Mouse (Mus musculus) stomach, embryonic 15.5 days (tissue): ENCODE data around the gene Rnf20. TPM values are rescaled to one million over a fixed set of nuclear protein-coding genes. Genes with fewer than 3 reads are reported as not detected.
A peak's percentile ranks its signal among the peaks of the same experiment; 100 is the strongest.

Experiments
- ATAC-seq: fragments of 200-750 bp; cut with Nextera tagmentation; 2 replicates; pipeline ENCODE4 v1.8.0; 2017; ENCODE audit warnings: low read depth, moderate number of reproducible peaks, moderate TSS enrichment; ENCODE audit not compliant: insufficient read depth, low FRiP score
- H3K27ac ChIP-seq: fragments of 300-500 bp; sonication (generic); 2 replicates; pipeline ENCODE4 v1.5.1; 2015; ENCODE audit warnings: mild to moderate bottlenecking, inconsistent platforms
- H3K27me3 ChIP-seq: fragments of 300-500 bp; sonication (generic); replicated peaks from 2 replicates; pipeline ENCODE4 v1.6.1; 2015; ENCODE audit warnings: inconsistent platforms
- H3K36me3 ChIP-seq: fragments of 300-500 bp; sonication (generic); 2 replicates; pipeline ENCODE4 v1.6.1; 2015; ENCODE audit warnings: inconsistent platforms
- H3K4me1 ChIP-seq: fragments of 300-500 bp; sonication (generic); 2 replicates; pipeline ENCODE4 v1.6.1; 2015; ENCODE audit warnings: inconsistent platforms
- H3K4me2 ChIP-seq: fragments of 300-500 bp; sonication (generic); 2 replicates; pipeline ENCODE4 v1.6.1; 2015; ENCODE audit warnings: mild to moderate bottlenecking, inconsistent platforms
- H3K4me3 ChIP-seq: fragments of 300-500 bp; sonication (generic); replicated peaks from 2 replicates; pipeline ENCODE4 v1.5.1; 2015; ENCODE audit warnings: inconsistent platforms
- H3K9ac ChIP-seq: fragments of 300-500 bp; sonication (generic); 2 replicates; pipeline ENCODE4 v1.6.1; 2015; ENCODE audit warnings: inconsistent platforms
- H3K9me3 ChIP-seq: fragments of 300-500 bp; sonication (generic); 2 replicates; pipeline ENCODE4 v1.6.1; 2016; ENCODE audit warnings: inconsistent platforms
- WGBS: fragments of 180-500 bp; shearing (Covaris S2); methylation state at CpG from one replicate; pipeline ENCODE4 v1.1.7; 2015; 5-methylcytosine and 5-hydroxymethylcytosine counted together
- polyA plus RNA-seq: library from polyadenylated mRNA; unstranded; fragments of >200 nt; fragmentation: Nextera tagmentation; extraction: Ambion mirVana; gene quantifications from 2 replicates; pipeline ENCODE4 v1.2.1, GENCODE M21; 2015

The Rnf20 gene
- 34.6 and 36.8 TPM in 2 replicates for polyA plus RNA-seq

DNA sequence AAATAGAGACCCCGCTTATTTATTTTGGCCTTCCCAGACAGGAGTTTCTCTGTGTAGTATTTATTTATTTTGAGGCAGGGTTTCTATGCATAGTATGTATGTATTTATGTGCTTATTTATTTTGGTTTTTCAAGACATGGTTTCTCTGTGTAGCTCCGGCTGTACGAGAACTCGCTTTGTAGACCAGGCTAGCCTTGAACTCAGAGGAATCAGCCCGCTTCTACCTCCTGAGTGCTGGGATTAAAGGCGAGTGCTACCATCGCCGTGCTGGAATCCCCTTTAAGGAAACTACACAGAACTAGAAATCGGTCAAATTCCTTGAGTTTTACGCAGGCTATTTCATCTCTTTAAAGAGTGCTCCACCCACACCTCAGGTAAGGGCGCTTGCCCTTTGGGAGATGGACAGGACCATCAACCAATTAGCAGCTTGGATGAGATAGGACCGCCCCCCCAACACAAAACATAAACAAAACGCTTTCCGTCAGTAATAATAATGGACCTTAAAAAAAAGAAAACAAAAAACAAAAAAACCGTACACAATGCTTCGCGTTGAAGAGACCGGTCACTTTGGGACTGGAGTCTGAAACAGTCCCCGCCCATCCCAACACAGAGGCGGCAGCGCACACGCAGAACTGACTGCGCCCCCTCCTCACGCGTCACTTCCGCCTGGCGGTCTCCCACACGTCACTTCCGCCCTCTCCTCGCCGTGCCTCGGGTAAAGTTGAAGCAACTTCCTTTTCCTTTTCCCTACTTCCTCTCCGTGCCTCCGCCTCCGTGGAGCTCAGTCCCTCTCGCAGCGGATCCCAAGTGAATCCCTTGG is at the start of gene Rnf20:
Rnf20 (plus strand) TSS at position 688 of the 820 bp plus-strand sequence.
- peak; percentile 96 for ATAC-seq
- 2% methylated on average over 37 of the region's 37 CpGs for WGBS

GRCm38 (mm10) chr4:49583965-49584831 is 47.6 kb upstream of the Rnf20 start:
- H3K4me2 ChIP-seq = peak overlapping the region; percentile 23
- H3K36me3 ChIP-seq = no peaks in the 10 kb centered on the region; the same call in 1 of the 2 replicates
- H3K4me1 ChIP-seq = peaks cover 10% of the 10 kb centered on the region; the same call in 1 of the 2 replicates
- H3K4me3 ChIP-seq = no peak overlapping the region
- WGBS = 33% methylated on average over 14 of the region's 14 CpGs
- H3K9me3 ChIP-seq = no peaks in the 10 kb centered on the region
- H3K27me3 ChIP-seq = no peaks in the 10 kb centered on the region
- peak; percentile 71; the same call in 1 of the 2 replicates for ATAC-seq
- H3K9ac ChIP-seq = no peak overlapping the region
- H3K27ac ChIP-seq = peak overlapping the region; percentile 74

More for the DNA sequence above, at the start of gene Rnf20:
- H3K4me1 ChIP-seq = no peaks in the 10 kb centered on the region
- peak within 1 kb of the TSS; percentile 94 for H3K27ac ChIP-seq
- H3K9ac ChIP-seq = peak within 1 kb of the TSS; percentile 84
- peak within 1 kb of the TSS; percentile 68 for H3K4me2 ChIP-seq
- H3K9me3 ChIP-seq = no peaks in the 10 kb centered on the region
- peak within 1 kb of the TSS; percentile 83 for H3K4me3 ChIP-seq
- peaks cover 7% of the 10 kb centered on the region; the same call in 1 of the 2 replicates for H3K36me3 ChIP-seq
- no peaks in the 10 kb centered on the region for H3K27me3 ChIP-seq

GRCm38 (mm10) chr4:49585524-49586101 is 46.2 kb upstream of the Rnf20 start:
- ATAC-seq = peak; percentile 25; the same call in 1 of the 2 replicates
- Histone ChIP-seq H3K9me3 (no peaks in the 10 kb centered on the region), H3K4me1 (peaks cover 10% of the 10 kb centered on the region; the same call in 1 of the 2 replicates), H3K27ac (peak overlapping the region; percentile 74; the same call in 1 of the 2 replicates), H3K27me3 (no peaks in the 10 kb centered on the region), H3K9ac (no peak overlapping the region), H3K4me2 (no peak overlapping the region), H3K36me3 (no peaks in the 10 kb centered on the region; the same call in 1 of the 2 replicates), H3K4me3 (no peak overlapping the region)
- 64% methylated on average over 7 of the region's 7 CpGs for WGBS

DNA sequence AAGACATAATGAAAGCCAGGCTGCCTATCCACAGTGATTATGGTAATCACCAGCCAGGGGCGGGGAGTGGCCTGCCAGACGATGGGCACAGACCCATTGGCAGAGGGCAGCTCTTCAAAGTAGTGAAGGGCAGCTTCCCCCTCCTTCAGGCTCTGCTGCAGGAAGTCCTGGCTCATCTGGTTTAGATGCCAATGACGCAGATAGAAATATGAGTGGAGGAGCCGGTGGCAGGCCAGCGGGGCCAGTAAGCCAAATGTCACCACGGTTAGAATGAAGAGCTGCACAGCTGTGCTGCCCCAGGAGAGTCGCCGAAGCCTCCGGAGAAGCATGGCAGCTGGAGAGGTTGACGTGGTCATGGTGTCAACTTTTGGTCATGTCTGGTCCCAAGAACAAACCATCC is 45.0 kb upstream of the Rnf20 start:
- H3K9ac ChIP-seq = no peak overlapping the region
- no peak for ATAC-seq
- H3K4me2 ChIP-seq = no peak overlapping the region
- H3K27me3 ChIP-seq = no peaks in the 10 kb centered on the region
- no peak overlapping the region for H3K4me3 ChIP-seq
- 90% methylated on average over 10 of the region's 10 CpGs for WGBS
- H3K4me1 ChIP-seq = peaks cover 10% of the 10 kb centered on the region; the same call in 1 of the 2 replicates
- no peaks in the 10 kb centered on the region; the same call in 1 of the 2 replicates for H3K36me3 ChIP-seq
- H3K27ac ChIP-seq = no peak overlapping the region
- H3K9me3 ChIP-seq = no peaks in the 10 kb centered on the region

GRCm38 (mm10) chr4:49590152-49590551 is 41.7 kb upstream of the Rnf20 start:
- Histone ChIP-seq H3K4me2 (no peak overlapping the region), H3K4me1 (no peaks in the 10 kb centered on the region), H3K4me3 (no peak overlapping the region), H3K27me3 (no peaks in the 10 kb centered on the region), H3K9me3 (no peaks in the 10 kb centered on the region), H3K36me3 (no peaks in the 10 kb centered on the region; the same call in 1 of the 2 replicates), H3K27ac (no peak overlapping the region), H3K9ac (no peak overlapping the region)
- 75% methylated on average over 2 of the region's 2 CpGs for WGBS
- no peak for ATAC-seq

DNA sequence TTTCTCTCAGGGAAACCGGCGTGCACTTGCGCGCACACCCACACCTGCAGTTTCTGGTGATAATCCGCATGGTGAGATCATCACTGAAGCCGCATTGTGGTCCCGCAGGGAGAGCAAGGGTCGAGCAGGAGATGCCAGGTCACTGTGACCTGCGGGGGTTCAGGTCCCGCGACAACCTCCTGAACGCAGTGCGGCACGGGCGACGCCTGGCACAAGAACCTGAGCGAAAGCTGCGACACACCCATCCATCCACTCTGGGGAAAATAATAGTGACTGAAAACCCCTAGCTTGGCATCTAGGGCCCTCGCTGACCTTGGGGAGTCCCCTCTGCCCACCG is 35.0 kb upstream of the Rnf20 start:
- ATAC-seq = no peak; the same call in 1 of the 2 replicates
- H3K27ac ChIP-seq = peak overlapping the region; percentile 88
- no peaks in the 10 kb centered on the region for H3K27me3 ChIP-seq
- 1% methylated on average over 20 of the region's 20 CpGs for WGBS
- H3K36me3 ChIP-seq = no peaks in the 10 kb centered on the region
- H3K4me2 ChIP-seq = peak overlapping the region; percentile 93
- peak overlapping the region; percentile 83 for H3K4me3 ChIP-seq
- H3K4me1 ChIP-seq = no peaks in the 10 kb centered on the region
- peak overlapping the region; percentile 83 for H3K9ac ChIP-seq
- no peaks in the 10 kb centered on the region for H3K9me3 ChIP-seq

DNA sequence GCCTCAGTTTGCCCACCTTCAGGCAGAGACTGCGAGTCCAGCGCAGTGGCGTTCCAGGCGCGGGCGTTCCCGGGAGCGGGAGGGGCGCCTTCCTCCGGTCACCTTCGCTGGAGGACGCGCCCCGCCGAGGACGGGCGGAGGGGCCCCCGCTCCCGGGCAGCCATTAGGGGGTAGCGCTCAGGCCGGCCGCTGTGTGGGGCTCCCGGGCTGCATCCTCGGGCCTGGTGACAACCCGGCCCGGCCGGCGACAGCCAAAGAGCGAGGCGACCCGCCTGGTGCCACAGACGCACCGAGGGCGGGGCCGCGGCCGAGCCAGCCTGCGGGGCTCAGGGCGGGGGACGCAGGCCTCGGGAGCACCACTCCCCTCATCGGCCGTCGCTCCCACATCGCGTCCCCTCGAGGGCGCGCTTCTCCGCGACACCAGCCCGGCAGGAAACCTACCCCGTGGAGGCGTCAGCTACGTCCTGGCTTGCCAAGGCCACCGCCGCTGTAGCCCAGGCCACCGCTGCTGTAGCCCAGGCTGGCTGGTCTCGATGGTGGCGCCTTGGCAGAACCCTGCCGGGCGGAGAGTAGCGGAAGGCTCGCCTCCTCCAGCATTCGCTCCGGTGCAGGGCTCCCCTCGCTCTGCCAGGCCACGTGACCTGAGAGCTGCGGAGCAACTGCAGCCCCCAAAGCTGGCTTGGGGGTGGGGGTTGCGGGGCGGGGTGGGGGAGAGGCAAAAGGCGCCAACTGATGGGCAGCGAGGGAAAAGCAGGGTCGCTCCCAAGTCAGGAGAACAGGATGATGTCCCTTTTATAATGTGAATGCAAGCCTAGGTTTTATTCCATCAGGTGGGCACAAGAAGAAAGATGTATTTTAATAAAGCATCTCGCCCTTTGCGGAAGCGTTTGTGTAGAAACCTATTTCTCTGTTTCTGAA is 34.4 kb upstream of the Rnf20 start, which contains the start of gene Tmem246:
Tmem246 (minus strand) TSS at position 694 of the 918 bp plus-strand sequence.
- ATAC-seq = peak; percentile 91

DNA sequence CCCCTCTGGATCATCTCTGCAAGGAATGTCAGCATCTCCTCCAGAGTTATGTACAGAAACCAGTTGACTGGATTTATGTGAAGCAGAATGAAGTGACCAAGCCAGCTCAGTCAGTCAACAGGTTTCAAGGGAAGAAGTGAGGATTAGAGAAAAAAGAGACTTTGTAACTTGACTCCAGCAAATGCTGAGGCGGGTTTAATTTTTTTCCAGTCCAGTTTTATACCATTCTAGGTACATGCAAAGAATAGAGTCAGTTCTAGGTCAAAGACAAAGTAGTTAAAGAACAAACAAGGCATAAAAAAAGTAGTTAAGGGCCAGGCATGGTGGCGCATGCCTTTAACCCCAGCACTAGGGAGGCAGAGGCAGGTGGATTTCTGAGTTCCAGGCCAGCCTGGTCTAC is 28.6 kb upstream of the Rnf20 start:
- H3K9me3 ChIP-seq = no peaks in the 10 kb centered on the region
- no peak overlapping the region for H3K9ac ChIP-seq
- no peaks in the 10 kb centered on the region for H3K27me3 ChIP-seq
- no peak for ATAC-seq
- no peaks in the 10 kb centered on the region for H3K4me1 ChIP-seq
- H3K4me2 ChIP-seq = no peak overlapping the region
- WGBS = 81% methylated on average over 2 of the region's 2 CpGs
- H3K36me3 ChIP-seq = no peaks in the 10 kb centered on the region
- H3K4me3 ChIP-seq = no peak overlapping the region
- H3K27ac ChIP-seq = no peak overlapping the region

More for the DNA sequence above, 34.4 kb upstream of the Rnf20 start, which contains the start of gene Tmem246:
- Histone ChIP-seq H3K4me3 (peak within 1 kb of the TSS; percentile 83), H3K4me1 (no peaks in the 10 kb centered on the region), H3K36me3 (no peaks in the 10 kb centered on the region), H3K9me3 (no peaks in the 10 kb centered on the region), H3K27ac (peak within 1 kb of the TSS; percentile 88), H3K27me3 (no peaks in the 10 kb centered on the region), H3K9ac (peak within 1 kb of the TSS; percentile 83), H3K4me2 (peak within 1 kb of the TSS; percentile 93)
- under 1% methylated on average over 73 of the region's 77 CpGs for WGBS

DNA sequence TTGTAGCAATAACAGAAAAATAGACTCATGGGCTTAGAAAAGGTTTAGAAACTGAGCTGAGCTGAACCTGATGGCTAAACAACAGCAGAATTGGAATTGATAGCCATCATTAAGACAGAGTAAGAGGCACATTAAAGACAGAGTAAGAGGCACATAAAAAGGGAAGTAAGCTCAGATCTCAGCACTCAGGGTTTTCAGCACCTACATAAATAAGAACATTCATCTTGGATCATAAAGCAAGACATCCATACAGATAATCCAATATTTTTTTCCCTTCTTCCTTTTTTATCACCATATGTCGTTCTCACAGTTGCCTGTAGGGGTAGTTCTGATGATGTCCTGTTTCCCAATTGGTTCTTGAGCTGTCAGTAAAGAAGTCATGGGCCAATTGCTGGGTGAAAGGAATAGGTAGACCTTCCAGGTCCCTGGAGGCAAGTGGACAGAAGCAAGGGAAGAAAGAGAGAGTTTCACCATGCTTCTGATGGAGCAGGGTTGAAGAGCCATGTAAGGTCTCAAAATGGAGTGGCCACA is 27.7 kb upstream of the Rnf20 start:
- no peak overlapping the region for H3K9ac ChIP-seq
- H3K4me1 ChIP-seq = no peaks in the 10 kb centered on the region
- H3K27ac ChIP-seq = no peak overlapping the region
- WGBS = 61% methylated on average over 1 of the region's 1 CpGs
- no peaks in the 10 kb centered on the region for H3K9me3 ChIP-seq
- ATAC-seq = no peak
- H3K36me3 ChIP-seq = no peaks in the 10 kb centered on the region
- no peak overlapping the region for H3K4me2 ChIP-seq
- H3K27me3 ChIP-seq = no peaks in the 10 kb centered on the region
- no peak overlapping the region for H3K4me3 ChIP-seq

DNA sequence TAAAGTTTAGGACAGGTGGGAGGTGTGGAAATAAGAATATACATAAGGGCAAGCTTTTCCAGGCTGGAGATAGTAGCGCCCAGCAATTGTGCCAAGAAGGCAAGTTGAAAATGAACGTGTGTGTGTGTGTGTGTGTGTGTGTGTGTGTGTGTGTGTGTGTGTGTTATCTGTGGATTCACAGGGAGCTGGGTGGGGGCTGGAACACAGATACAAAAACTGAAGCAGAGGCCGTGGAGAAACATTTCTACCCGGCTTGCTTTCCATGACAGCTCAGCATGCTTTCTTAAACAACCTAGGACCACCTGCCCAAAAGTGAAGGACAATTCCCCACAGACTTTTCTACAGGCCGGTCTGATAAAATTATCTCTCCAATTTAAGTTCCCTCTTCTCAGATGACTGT is 27.2 kb upstream of the Rnf20 start:
- no peaks in the 10 kb centered on the region for H3K36me3 ChIP-seq
- 83% methylated on average over 5 of the region's 5 CpGs for WGBS

More for the DNA sequence above, 27.2 kb upstream of the Rnf20 start:
- Histone ChIP-seq H3K27ac (no peak overlapping the region), H3K4me2 (no peak overlapping the region), H3K9ac (no peak overlapping the region), H3K4me1 (no peaks in the 10 kb centered on the region), H3K4me3 (no peak overlapping the region), H3K9me3 (no peaks in the 10 kb centered on the region), H3K27me3 (no peaks in the 10 kb centered on the region)
- ATAC-seq = no peak
